9 mouse cellular contexts compared by ENCODE assay signal in genomic region chr5:111409412-111410044, GRCm38 (mm10). TPM values are rescaled to one million over a fixed set of nuclear protein-coding genes. Genes with fewer than 3 reads are reported as not detected.
DNase-seq lines count a peak whose midpoint lies in the region; ATAC-seq lines count a peak whose summit lies in the region.
"Had no signal": no experiment of that assay in that cellular context is flagged by ENCODE, and none has a peak within 500 bp of the region (broad histone marks: within the 10 kb centered on the region; RNA-seq: fewer than 3 reads in every experiment).

No protein-coding gene starts in this region.

- no peaks in the 10 kb centered on the region for H3K36me3 ChIP-seq in forebrain, embryonic 14.5 days (ENCODE audit: control insufficient read depth, insufficient read depth, low read length)
- no peaks in the 10 kb centered on the region for H3K36me3 ChIP-seq in forebrain, embryonic 12.5 days (replicated peaks)
- no peaks in the 10 kb centered on the region for H3K36me3 ChIP-seq in limb, embryonic 11.5 days (ENCODE audit: control insufficient read depth, insufficient read depth, low read length)
- no peaks in the 10 kb centered on the region for H3K36me3 ChIP-seq in stomach, embryonic 14.5 days (ENCODE audit: control insufficient read depth, insufficient read depth, low read length)
- H3K36me3 ChIP-seq: G1E had no signal

- no peak overlapping the region for H3K27ac ChIP-seq in forebrain, embryonic 14.5 days (ENCODE audit: low read depth, low read length)
- H3K27ac ChIP-seq in forebrain, embryonic 12.5 days: no peak overlapping the region
- H3K27ac ChIP-seq in limb, embryonic 11.5 days (replicated peaks; ENCODE audit: low read depth, low read length): no peak overlapping the region
- peak overlapping the region; percentile 70; the same call in 1 of the 2 replicates for H3K27ac ChIP-seq in stomach, embryonic 14.5 days (ENCODE audit: low read length)

- no peak overlapping the region for H3K4me2 ChIP-seq in forebrain, embryonic 14.5 days (ENCODE audit: low read length)
- no peak overlapping the region for H3K4me2 ChIP-seq in forebrain, embryonic 12.5 days
- no peak overlapping the region for H3K4me2 ChIP-seq in limb, embryonic 11.5 days (ENCODE audit: low read depth, severe bottlenecking)
- H3K4me2 ChIP-seq in stomach, embryonic 14.5 days (replicated peaks; ENCODE audit: low read depth, low read length): no peak overlapping the region

- peaks cover 17% of the 10 kb centered on the region for H3K4me1 ChIP-seq in forebrain, embryonic 14.5 days (ENCODE audit: control insufficient read depth, insufficient read depth, low read length)
- peaks cover 31% of the 10 kb centered on the region for H3K4me1 ChIP-seq in forebrain, embryonic 12.5 days
- H3K4me1 ChIP-seq in limb, embryonic 11.5 days (ENCODE audit: control insufficient read depth, insufficient read depth, low read length): peaks cover 21% of the 10 kb centered on the region
- H3K4me1 ChIP-seq in stomach, embryonic 14.5 days (ENCODE audit: control insufficient read depth, insufficient read depth, low read length): peaks cover 13% of the 10 kb centered on the region; the same call in 1 of the 2 replicates

- no peaks in the 10 kb centered on the region for H3K9me3 ChIP-seq in forebrain, embryonic 14.5 days (replicated peaks; ENCODE audit: control insufficient read depth, low read length)
- no peaks in the 10 kb centered on the region for H3K9me3 ChIP-seq in forebrain, embryonic 12.5 days
- no peaks in the 10 kb centered on the region for H3K9me3 ChIP-seq in limb, embryonic 11.5 days (ENCODE audit: control insufficient read depth, low read length)
- no peaks in the 10 kb centered on the region for H3K9me3 ChIP-seq in stomach, embryonic 14.5 days (ENCODE audit: control insufficient read depth, low read depth, low read length)

- H3K4me3 ChIP-seq in forebrain, embryonic 14.5 days (ENCODE audit: low read depth, low read length): no peak overlapping the region
- H3K4me3 ChIP-seq in forebrain, embryonic 12.5 days (replicated peaks): no peak overlapping the region
- H3K4me3 ChIP-seq in limb, embryonic 11.5 days (ENCODE audit: low read depth, low read length): no peak overlapping the region
- no peak overlapping the region for H3K4me3 ChIP-seq in stomach, embryonic 14.5 days (ENCODE audit: low read depth, low read length)

- DNase-seq in forebrain, embryonic 14.5 days (ENCODE audit: low spot score): peak; percentile 40
- peak; percentile 39 for DNase-seq in thymus, postnatal 14 days
- DNase-seq in thymus, postnatal 10 days (ENCODE audit: low spot score in 2 of 2): no peak
- DNase-seq in limb, embryonic 11.5 days (ENCODE audit: low spot score): peak; percentile 56
- no peak for DNase-seq in urinary bladder, postnatal 14 days (ENCODE audit: low spot score)
- no peak for DNase-seq in adrenal gland, adult 2 months

- WGBS in forebrain, embryonic 14.5 days: 38% methylated on average over 1 of the region's 1 CpGs
- 39% methylated on average over 1 of the region's 1 CpGs for WGBS in forebrain, embryonic 12.5 days
- 0% methylated on average over 1 of the region's 1 CpGs for WGBS in limb, embryonic 11.5 days
- WGBS in stomach, embryonic 14.5 days: 4% methylated on average over 1 of the region's 1 CpGs

- no peaks in the 10 kb centered on the region for H3K27me3 ChIP-seq in forebrain, embryonic 14.5 days (replicated peaks; ENCODE audit: control insufficient read depth, insufficient read depth, low read length)
- H3K27me3 ChIP-seq in forebrain, embryonic 12.5 days: peaks cover 31% of the 10 kb centered on the region
- H3K27me3 ChIP-seq in limb, embryonic 11.5 days (ENCODE audit: control insufficient read depth, insufficient read depth, low read length): peaks cover 31% of the 10 kb centered on the region
- H3K27me3 ChIP-seq in stomach, embryonic 14.5 days (ENCODE audit: control insufficient read depth, insufficient read depth, low read length): no peaks in the 10 kb centered on the region

- no peak overlapping the region for H3K9ac ChIP-seq in forebrain, embryonic 14.5 days (ENCODE audit: low read length)
- H3K9ac ChIP-seq in forebrain, embryonic 12.5 days: no peak overlapping the region
- H3K9ac ChIP-seq in limb, embryonic 11.5 days (ENCODE audit: low read length): no peak overlapping the region
- no peak overlapping the region for H3K9ac ChIP-seq in stomach, embryonic 14.5 days (replicated peaks; ENCODE audit: low read depth, low read length)

- ATAC-seq in forebrain, embryonic 14.5 days: no peak
- ATAC-seq in forebrain, embryonic 12.5 days (ENCODE audit: low FRiP score): no peak
- no peak for ATAC-seq in limb, embryonic 11.5 days (ENCODE audit: insufficient number of reproducible peaks, low FRiP score, low TSS enrichment, low read depth)
- ATAC-seq in stomach, embryonic 14.5 days (ENCODE audit: insufficient number of reproducible peaks, insufficient read depth, low FRiP score, low read depth): no peak

RNA-seq across cellular contexts. Expression of gene Mn1, which starts 7.6 kb away (rescaled TPM):
- 57.2 and 71.2 TPM in 2 replicates for polyA plus RNA-seq in forebrain, embryonic 14.5 days (2014; fragmentation: Nextera tagmentation; extraction: Ambion mirVana)
- polyA plus RNA-seq in forebrain, embryonic 12.5 days (2016; fragmentation: Nextera tagmentation; extraction: Ambion mirVana): 55.8 and 62.6 TPM in 2 replicates
- 11.0 and 12.4 TPM in 2 replicates for polyA plus RNA-seq in limb, embryonic 11.5 days (2014; fragmentation: Nextera tagmentation; extraction: Ambion mirVana)
- 17.0 and 18.1 TPM in 2 replicates for polyA plus RNA-seq in stomach, embryonic 14.5 days (2014; fragmentation: Nextera tagmentation; extraction: Ambion mirVana)
- total RNA-seq in adrenal gland, adult 2 months (2021): 1 to 10 TPM; 3.0 to 5.6 TPM
- 4.7 and 4.8 TPM in 2 replicates for polyA plus RNA-seq in adrenal gland, adult 2 months (2012; rRNA removed)
- polyA plus RNA-seq: G1E had no signal

Comparison
In these comparisons a context has a peak if more than half of its experiments do, and no peak if none do; other contexts are left out.
1. DNase-seq: peak in forebrain, embryonic 14.5 days (single experiment), thymus, postnatal 14 days (single experiment) and limb, embryonic 11.5 days (single experiment); none in thymus, postnatal 10 days (0 of 2), urinary bladder, postnatal 14 days (single experiment) and adrenal gland, adult 2 months (single experiment).